Mouse (Mus musculus) urinary bladder, postnatal 4 days (tissue): Measurements from ENCODE around the gene Dusp1.

ENCODE experiments used
- DNase-seq, 2 experiments: peaks; one replicate each; pipeline ENCODE4 v3.0.0; 2021 to 2022; ENCODE audit warnings: low spot score in 2 of 2

Dusp1 gene

DNA sequence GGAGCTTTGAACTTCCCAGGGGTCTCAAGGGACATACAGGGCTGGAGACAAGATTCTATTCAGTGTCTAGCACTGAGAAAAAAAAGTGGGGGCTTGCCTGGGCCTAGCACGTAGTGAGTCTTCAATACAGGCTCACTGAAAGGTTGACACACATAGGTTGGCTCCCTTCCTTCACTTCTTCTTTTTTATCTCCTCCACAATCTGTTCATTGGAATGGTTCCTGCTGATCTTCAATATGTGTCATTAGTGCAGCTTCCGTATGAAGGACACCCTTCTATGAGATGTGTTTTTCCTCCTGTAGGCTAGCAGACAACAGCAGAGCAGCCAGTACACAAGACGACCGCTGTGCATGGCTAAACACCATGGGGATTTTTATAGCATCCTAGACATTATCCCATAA, 37.1 kb downstream of the Dusp1 start:
- no peak for DNase-seq

DNA sequence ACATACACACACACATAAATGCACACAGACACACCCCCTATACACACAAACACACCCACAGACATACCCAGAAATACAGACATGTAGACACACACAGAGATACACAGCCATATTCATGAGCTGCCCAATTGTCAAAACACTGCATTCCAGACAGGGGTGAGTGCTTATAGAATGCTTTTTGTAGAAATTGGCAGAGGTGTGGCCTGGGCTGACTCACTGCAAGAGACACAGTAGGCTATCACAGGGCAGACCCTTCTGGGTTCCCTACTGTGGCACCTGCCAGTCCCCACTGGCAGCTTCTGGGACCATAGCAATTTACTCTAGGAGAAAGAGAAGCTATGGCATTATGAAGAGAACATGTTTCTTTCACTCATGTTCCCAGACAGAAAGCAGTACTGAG, 37.6 kb downstream of the Dusp1 start:
- no peak for DNase-seq

DNA sequence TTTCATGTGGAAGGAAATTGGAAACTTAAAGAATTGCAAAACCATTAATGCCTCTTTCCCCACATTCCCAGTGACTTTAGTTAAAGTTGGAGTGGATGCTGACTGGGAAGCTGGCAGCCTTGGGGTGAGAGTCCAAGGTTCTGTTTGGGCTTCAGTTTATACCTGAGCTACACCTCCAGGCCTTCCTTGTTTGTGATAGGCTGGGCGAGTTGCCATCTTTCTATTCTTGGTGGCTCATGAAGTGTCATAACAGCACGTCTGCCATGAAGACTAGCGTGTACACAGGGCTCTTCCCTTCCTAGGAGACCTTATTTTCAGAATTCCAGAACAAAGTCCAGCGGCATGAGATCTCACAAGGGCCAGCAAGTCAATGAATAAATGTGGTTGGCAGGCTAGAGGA, 39.2 kb downstream of the Dusp1 start:
- DNase-seq: no peak

DNA sequence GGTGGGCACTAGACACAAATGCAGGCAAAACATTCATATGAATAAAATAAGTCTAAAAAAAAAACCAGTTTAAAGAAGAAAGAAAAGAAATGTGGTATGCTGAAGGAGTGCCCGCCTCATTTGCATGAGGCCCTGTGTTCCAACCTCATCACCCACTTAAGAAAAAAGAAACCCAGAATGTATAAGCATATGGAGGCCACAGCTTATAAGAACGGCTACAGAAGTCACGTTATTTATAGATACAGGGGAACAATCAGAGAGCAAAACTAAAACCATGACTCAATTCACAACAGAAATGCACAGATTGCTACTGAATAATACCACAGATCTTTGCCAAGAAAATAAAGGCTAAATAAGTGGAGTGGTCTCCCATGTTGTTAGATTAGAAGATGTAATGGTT, 43.6 kb downstream of the Dusp1 start:
- no peak for DNase-seq

DNA sequence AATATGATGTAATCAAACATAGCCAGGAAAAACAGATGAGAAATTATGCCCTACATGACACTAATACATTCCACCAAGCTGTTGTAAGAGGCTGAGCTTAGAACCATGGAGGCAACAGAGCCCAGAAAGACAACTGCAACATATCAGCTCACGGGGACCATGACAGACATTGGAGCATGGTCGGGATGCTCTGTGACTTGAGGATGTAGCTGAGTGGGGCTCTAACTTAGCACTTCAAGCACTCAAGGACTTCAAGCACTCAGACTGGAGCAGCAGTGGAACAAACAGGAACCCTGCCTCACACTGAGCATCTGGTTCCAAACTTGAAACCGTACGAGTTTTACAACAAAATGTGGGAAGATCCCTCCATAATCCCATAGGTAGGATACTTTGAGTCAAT, 46.3 kb downstream of the Dusp1 start:
- DNase-seq: no peak

DNA sequence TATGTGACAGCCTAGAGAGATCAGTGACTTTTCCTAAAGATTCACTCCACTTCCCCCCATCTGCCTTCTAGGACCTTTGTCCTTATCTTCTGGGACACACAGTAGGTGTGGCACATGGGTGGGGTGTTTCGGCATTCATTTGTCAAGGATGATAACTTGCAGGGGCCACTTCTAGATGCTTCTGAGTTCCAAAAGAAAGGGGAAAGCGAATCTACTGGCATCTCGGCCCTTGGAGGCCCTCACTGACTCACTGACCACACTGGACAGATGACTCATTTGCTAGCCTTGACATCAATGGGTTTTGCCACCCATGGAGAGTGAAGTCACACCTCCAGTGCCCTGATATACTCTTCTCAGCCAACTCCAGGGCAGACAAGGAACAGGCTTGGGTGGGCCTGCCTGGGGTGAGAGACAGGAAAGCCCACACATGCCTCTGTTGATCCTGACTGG, 47.3 kb downstream of the Dusp1 start:
- DNase-seq: no peak

DNA sequence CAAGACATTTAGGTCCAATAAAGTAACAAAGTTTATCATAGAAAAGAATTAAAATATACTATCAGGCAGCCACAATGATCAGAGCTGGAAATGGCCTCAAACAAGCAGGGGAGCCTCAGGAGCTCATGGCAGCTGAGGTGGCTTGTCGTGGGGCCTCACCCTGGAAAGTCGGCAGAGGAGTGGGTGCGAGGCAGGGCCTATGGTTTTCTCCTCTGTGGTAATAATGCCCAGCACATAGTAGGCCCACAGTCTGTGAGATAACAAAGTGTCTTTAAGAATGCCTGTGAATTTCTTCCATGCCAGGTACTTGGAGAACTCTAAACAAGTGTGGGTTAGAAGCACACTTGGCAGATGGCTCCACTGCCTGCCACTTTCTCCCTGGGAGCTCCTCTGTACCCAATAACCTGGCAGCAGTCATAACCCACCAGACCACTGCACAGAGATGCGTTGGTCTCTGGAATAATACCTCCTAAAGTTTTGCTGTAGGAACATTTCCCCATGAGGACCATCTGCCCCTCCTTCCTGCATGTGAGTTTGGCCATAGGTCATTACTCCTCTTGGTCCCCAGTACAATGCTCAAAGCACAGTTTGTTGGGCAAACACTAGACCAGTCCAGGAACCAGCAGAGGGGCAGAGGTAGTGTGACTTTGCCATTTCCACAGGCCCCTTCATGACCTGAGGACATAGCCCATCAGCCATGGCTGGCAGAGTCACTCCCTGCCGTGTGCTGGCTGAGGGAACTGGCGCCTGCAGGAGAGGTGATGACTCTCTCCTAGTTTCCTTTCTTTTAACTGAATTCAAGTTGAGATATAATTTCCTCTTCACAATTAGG, 48.3 kb downstream of the Dusp1 start:
- DNase-seq: no peak

DNA sequence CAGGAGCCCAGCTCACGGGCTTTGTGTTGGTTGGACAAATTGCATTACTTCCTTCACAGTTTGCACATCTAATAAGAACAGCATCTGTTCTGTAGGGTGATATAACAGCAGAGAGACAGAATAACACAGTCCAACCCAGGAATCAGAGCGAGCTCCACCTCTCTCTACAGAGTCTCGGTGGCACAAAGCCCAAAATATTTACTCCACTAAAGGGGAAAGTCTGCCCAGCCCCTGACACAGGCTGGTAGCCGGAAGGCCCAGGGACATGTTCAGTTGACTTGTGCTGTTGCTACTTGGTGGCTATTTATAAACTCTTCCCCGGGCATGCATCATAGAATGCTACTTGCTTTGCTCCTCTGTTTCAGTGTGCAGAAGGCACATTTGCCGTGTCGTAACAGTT, 49.0 kb downstream of the Dusp1 start:
- DNase-seq: no peak

DNA sequence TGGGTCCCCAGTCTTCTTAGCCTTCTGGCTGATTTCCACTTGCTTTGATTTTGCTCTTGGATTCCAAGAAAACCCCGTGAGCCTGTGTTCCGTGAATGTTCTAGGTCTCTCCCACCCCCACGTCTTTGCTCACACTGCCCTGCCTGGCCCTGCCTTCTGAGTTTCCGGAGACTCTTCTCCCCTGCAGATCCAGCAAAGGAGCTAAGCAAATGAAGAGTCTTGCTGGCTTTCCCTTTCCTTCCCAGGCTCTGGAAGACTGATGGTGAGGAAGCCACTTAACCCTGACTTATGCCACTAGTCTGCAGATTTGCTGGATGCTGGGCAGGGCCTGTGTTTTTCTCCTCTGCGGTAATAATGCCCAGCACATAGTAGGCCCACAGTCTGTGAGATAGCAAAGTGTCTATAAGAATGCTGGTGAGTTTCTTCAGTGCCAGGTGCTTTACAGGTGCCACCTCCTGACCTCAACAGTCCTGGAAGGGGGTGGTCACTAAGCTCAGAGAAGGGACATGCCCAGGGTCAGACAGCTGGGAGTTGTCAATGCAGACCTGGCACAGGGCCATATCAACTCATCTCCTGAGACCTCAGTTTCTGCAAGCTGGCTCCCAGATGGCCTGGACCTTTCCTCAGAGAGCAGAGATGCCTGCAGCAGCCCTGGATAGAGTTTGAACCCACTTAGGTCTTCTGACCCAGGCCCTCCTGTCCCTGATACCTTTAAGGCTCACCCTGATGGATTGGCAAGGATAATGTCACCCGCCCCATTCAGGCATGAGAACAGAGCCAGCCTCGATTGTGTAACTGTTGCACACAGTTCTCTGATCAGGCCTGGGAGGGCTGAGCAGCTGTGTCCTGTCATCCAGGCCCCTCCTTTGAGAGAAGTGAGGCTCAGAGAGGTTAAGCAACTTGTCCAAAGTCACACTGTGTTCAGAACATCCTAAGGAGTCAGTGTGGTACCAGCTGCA, 49.8 kb downstream of the Dusp1 start:
- DNase-seq: no peak

DNA sequence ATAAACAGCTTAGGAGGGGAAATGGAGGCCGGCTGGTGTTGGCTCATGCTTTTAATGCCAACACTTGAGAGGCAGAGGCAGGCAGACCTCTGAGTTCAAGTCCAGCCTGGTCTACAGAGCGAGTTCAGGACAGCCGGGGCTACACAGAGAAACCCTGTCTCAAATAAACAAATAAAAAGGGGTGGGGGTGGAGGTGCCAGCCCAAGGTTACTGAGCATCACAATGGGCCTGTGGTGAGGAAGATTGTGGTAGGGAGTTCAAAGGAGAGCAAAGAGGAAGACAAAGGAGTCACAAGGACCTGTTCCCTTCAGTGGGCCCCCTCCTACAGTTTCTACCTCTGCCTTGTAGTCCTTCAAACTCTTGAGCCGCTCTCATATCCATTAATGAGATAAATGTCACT, 50.7 kb downstream of the Dusp1 start:
- no peak for DNase-seq

DNA sequence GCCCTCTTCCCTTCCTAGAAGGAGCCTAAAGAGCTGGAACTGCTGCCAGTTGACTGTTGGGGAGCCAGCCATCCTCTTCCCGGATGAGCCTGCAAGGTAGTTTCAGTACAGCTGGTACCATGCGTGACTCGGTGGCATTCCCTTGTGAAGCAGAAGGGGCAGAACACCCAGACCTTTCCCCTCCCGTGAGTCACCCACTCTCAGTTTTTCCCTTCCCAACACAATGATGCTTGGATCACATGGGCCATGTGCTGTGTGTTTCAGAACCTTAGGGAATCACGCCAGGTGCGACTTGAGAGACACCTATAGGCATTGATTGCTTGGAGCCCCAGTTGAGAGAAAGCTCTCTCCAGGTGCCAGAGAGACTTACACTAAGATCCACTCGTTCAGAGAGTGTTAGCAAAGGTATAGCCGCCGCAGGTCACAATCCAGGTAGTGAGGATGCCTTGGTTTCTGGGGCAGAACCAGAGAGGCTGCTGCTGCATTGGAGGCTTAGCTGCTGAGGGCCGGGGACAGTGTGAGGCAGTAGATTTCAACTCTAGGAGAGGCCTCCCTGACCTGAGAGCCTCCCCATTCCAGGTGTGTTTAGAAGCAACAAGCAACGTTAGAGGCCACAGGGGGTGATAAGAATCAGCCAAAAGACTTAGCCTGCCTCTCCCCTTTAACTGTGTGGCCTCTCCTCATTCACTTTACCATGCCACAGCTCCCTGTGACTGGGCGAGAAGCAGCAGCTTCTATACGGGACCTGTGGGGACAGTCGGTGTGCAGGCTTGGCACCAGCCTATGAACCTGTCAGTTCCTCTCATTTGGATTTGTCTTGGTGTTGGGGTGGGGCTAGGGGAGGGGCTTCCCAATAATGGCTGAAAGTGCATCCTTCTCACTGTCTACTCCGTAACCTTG, 51.5 kb downstream of the Dusp1 start:
- no peak for DNase-seq

DNA sequence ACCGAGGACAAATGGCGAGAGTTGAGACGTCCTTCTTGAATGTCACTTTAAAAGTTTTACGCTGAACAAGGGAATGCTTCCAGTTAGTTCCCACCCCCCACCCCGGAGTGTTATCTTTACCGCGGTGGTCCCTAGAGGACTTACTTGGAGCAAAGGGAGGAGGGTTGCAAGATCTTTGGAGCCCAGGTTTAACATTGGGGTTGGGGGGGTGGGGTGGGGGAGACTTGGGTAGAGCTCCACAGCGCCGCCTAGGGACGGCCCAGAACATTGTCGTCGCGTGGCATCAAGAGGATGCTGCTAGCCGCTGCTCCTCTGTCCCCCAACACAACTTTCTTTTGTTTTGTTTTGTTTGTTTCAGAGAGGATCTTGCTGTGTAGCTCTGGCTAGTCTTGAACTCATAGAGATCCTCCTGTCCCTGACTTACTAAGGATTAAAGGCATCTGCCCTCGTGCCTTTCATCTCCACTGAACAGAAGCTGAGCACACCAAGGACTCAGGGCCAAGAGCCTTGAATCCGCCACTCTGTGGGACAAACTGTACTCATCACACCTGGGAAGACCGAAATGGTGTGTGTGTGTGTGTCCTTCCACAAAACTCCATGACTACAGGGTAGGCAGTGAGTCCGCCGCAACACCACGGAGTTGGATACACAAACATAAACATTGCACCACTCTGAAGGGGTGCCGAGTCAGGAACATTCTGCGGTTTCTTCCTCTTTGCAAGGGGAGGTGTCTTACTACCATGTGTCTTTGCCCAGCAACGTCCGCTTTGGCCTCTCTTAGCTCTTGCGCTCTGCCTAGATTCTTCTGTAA, 52.8 kb downstream of the Dusp1 start:
- DNase-seq: peak in 1 of 2 experiments; percentile 51

DNA sequence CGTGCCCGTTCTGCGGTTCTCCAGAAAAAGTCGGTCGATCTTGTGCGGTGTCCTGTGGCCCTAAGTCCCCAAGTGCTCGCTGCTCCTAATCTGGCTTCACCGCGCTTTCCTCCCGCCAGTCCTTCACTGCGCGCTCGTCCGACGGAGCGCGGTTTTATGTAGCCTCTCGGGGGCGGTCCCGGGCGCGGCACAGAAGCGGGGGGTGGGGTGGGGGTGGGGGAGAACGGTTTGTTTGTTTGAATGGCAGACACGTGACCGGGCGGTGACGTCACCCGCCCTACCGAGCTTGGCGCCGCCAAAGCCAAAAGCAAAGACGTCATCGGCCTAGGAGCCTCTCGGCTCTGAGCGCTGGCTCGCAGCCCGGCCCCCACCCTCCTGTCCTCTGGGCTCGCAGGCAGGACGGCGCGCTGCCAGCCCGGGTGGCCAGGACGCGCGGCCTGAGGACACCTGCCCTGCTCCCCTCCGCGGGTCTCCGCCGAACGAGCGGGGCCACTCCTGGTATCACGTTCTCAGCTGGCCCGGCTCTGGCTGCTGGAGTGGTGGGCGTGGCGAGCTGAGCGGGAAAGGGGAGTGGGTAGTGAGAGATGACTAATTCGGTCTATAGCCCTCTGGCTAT, 53.5 kb downstream of the Dusp1 start:
- peak; percentile 94 to 95 for DNase-seq

DNA sequence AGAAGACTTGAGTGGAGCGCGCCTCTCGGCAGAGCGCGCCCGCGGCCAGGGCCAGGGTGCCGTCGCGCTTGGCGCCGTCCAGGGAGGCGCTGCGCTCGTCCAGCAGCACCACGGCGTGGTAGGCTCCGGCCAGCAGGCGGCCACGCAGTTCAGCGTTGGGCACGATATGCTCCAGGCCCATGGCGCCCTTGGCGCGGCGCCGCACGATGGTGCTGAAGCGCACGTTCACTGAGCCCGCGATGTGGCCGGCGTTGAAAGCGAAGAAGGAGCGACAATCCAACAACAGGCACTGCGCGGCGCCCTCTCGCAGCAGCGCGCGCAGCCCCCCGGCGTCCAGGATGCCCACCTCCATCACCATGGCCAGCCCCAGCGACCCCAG, 54.0 kb downstream of the Dusp1 start:
- DNase-seq: peak; percentile 83 to 84

DNA sequence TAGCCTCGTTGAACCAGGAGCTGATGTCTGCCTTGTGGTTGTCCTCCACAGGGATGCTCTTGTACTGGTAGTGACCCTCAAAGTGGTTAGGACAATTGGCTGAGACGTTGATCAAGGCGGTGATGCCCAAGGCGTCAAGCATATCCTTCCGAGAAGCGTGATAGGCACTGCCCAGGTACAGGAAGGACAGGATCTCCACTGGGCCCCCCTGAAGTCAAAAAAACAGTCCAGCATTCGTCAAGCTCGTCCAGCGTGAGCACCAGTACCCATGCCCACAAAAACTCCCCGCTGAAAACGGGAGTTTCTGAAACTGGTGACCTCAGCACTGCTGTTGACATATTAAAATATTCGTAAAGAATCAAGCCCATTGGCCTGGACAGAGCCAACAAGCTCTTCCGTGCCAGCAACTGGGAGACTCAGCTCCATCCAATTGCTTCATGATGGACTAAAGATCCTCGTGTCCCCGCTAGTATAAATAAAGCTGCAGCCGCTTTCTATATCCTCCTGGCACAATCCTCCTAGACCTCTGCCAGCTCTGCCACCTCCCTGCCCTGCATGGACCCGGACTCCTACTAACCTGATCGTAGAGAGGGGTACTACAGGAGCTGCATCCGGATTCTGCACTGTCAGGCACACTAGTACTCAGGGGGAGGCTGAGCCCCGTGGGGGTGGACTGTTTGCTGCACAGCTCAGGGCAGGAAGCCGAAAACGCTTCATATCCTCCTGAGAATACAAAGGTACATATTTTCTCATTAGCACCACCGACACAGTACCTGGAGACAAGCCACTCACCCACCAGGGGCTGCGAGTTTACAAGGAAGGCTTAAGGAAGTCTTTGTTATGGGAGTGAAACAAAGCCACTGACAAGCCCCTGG, 54.7 kb downstream of the Dusp1 start:
- no peak for DNase-seq

DNA sequence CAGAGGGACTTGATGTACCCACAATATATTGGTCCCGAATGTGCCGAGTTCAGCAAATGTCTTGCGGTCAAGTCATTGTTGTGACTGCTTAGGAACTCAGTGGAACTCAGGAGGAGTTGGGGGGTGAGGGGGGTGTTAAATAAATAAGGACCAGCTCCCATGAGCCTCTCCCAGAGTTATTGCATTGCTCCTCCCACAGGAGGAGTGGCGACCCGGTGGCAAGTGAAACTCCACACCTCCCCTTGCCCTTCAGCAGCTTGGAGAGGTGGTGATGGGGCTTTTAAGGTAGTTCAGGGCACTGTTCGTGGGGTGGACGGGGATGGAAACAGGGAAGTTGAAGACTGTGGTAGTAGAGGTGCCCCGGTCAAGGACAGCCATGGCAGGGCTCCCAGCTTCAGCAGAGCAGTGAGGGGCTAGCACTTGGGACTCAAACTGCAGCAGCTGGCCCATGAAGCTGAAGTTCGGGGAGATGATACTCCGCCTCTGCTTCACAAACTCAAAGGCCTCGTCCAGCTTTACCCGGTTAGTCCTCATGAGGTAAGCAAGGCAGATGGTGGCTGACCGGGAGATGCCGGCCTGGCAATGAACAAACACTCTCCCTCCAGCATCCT, 55.8 kb downstream of the Dusp1 start:
- DNase-seq: no peak

DNA sequence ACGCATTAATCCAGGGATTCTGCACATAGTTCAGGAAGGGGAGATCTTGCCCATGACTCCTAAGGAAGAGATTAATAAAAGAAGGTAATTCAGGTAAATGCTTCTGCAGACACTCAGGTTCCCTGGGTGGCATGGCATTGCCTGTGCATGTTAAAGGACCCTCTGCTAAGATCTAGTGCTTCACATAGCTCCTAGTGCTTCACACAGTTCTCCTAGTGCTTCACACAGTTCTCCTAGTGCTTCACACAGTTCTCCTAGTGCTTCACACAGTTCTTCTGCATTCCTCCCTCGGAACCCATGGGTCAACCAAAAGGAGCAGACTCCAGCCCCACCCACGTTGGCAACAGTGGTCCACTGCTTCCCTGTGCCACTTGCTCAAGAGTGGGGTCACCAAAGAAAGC, 56.7 kb downstream of the Dusp1 start:
- DNase-seq: no peak

DNA sequence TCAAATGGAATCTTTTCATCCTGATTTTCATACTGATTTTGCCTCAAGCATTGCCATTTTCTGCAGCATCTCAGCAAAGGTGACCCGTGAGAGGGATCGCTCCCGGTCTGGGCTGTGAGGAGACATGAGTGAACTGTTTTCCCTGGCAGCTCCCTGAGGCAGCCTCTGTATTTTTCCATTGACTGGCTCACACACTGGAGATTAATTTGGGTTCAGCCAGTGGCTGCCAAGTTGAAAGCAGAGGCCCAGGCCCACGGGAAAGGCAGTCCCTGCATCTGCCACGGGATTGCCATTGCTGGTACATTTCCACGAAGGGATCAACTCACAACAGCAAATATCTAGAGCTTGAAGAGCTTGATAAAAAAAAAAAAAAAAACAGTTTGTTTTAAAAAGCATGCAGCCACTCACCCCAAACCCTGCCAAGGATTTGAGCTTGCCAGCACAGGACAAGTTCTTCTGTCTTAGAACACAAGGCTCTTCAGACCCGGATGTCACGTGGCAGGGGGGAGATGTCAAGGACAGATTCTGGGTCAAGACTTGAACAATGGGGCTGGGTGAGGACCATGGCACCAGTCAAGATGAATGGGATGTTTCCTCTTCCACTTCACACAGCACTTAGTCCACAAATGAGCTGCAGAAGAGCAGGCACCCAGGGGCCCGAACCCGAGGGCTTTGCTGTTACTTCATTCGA, 57.8 kb downstream of the Dusp1 start:
- peak in 1 of 2 experiments; percentile 48 for DNase-seq
